Mouse (Mus musculus): Measurements from ENCODE around the gene L3mbtl3. TPM values are rescaled to one million over a fixed set of nuclear protein-coding genes. Genes with fewer than 3 reads are reported as not detected.

Gene L3mbtl3
- total and polyA plus RNA-seq, 3 experiments: 1.8 to 3.5 TPM; not detected in 1

GRCm38 (mm10) chr10:26363605-26364004, 12.2 kb downstream of the L3mbtl3 start:
- TF ChIP-seq MXI1 (IDR thresholded peaks at IDR 0.05; ENCODE audit: low read depth, low read length) (no peak), GATA1 (IDR thresholded peaks at IDR 0.05; ENCODE audit: low read depth, low read length) (no peak), USF2 (IDR thresholded peaks at IDR 0.05; ENCODE audit: borderline replicate concordance in 1 of 2, insufficient read depth in 1 of 2, low read depth in 1 of 2, low read length in 2 of 2) (no peak), MAFK (IDR thresholded peaks at IDR 0.05; ENCODE audit: borderline replicate concordance, low read depth, low read length) (no peak), CHD2 (IDR thresholded peaks at IDR 0.05; ENCODE audit: low read length) (no peak), SIN3A (IDR thresholded peaks at IDR 0.05; ENCODE audit: low read length) (no peak), TBP (IDR thresholded peaks at IDR 0.05; ENCODE audit: low read depth, low read length) (no peak), KAT2A (conservative IDR thresholded peaks at IDR 0.05; ENCODE audit: low read depth, low read length) (no peak), NRF1 (IDR thresholded peaks at IDR 0.05; ENCODE audit: insufficient read depth, low read depth, low read length, poor library complexity, severe bottlenecking) (no peak), JUND (IDR thresholded peaks at IDR 0.05; ENCODE audit: low read depth, low read length) (no peak), POLR2A (IDR thresholded peaks at IDR 0.05; ENCODE audit: control insufficient read depth in 1 of 2, insufficient read depth in 1 of 2, low read depth in 1 of 2, low read length in 2 of 2, poor library complexity in 1 of 2) (no peak), SMC3 (IDR thresholded peaks at IDR 0.05; ENCODE audit: low read depth, low read length) (no peak), POLR2AphosphoS5 (IDR thresholded peaks at IDR 0.05; ENCODE audit: borderline replicate concordance, low read depth, low read length) (no peak), NELFE (IDR thresholded peaks at IDR 0.05; ENCODE audit: low read depth, low read length) (no peak), MYC (IDR thresholded peaks at IDR 0.05; ENCODE audit: low read depth, low read length) (no peak), EP300 (IDR thresholded peaks at IDR 0.05; ENCODE audit: low read depth in 1 of 2, low read length in 2 of 2) (no peak), TAL1 (IDR thresholded peaks at IDR 0.05; ENCODE audit: low read length) (no peak), USF1 (IDR thresholded peaks at IDR 0.05; ENCODE audit: low read depth, low read length) (no peak), RCOR1 (IDR thresholded peaks at IDR 0.05; ENCODE audit: low read depth, low read length) (no peak)
- Histone ChIP-seq H3K79me2 (ENCODE audit: control insufficient read depth, insufficient read depth, low read length, poor library complexity) (no peaks in the 10 kb centered on the region), H3K4me3 (ENCODE audit: control insufficient read depth in 1 of 2, insufficient read depth in 1 of 2, low read depth in 2 of 2, low read length in 2 of 2) (no peak overlapping the region), H3K4me1 (ENCODE audit: control insufficient read depth in 1 of 2, insufficient read depth in 2 of 2, low read length in 2 of 2) (peaks cover 0 to 5% of the 10 kb centered on the region in 2 experiments; a peak in 3 of 4 replicates), H3K9me3 (replicated peaks; ENCODE audit: insufficient read depth, low read length) (no peaks in the 10 kb centered on the region), H3K27ac (ENCODE audit: control insufficient read depth, low read depth, low read length) (no peak overlapping the region), H3K36me3 (ENCODE audit: control insufficient read depth in 1 of 2, insufficient read depth in 2 of 2, low read length in 2 of 2) (peaks cover 0 to 6% of the 10 kb centered on the region in 2 experiments; a peak in 2 of 4 replicates), H3K27me3 (ENCODE audit: control insufficient read depth in 1 of 2, insufficient read depth in 2 of 2, low read length in 2 of 2) (no peaks in the 10 kb centered on the region), H3K9ac (ENCODE audit: control insufficient read depth, low read depth, low read length, poor library complexity, severe bottlenecking) (no peak overlapping the region)
- no peak for DNase-seq (ENCODE audit: low read depth, low spot score)

GRCm38 (mm10) chr10:26358798-26359197, 17.0 kb downstream of the L3mbtl3 start:
- peak; percentile 19 for DNase-seq (ENCODE audit: low read depth, low spot score)
- TF ChIP-seq ZMIZ1 (IDR thresholded peaks at IDR 0.05; ENCODE audit: low read depth, low read length) (no peak), GATA1 (IDR thresholded peaks at IDR 0.05; ENCODE audit: low read depth, low read length) (peak; percentile 21; the same call in 1 of the 2 replicates)
- Histone ChIP-seq H3K9ac (ENCODE audit: control insufficient read depth, low read depth, low read length, poor library complexity, severe bottlenecking) (no peak overlapping the region), H3K4me3 (ENCODE audit: control insufficient read depth in 1 of 2, insufficient read depth in 1 of 2, low read depth in 2 of 2, low read length in 2 of 2) (no peak overlapping the region), H3K27ac (ENCODE audit: control insufficient read depth, low read depth, low read length) (no peak overlapping the region), H3K36me3 (ENCODE audit: control insufficient read depth in 1 of 2, insufficient read depth in 2 of 2, low read length in 2 of 2) (peaks cover 0 to 5% of the 10 kb centered on the region in 2 experiments; a peak in 2 of 4 replicates), H3K4me1 (ENCODE audit: control insufficient read depth in 1 of 2, insufficient read depth in 2 of 2, low read length in 2 of 2) (peaks cover 0 to 8% of the 10 kb centered on the region in 2 experiments; a peak in 2 of 4 replicates), H3K9me3 (replicated peaks; ENCODE audit: insufficient read depth, low read length) (no peaks in the 10 kb centered on the region), H3K79me2 (ENCODE audit: control insufficient read depth, insufficient read depth, low read length, poor library complexity) (no peaks in the 10 kb centered on the region), H3K27me3 (ENCODE audit: control insufficient read depth in 1 of 2, insufficient read depth in 2 of 2, low read length in 2 of 2) (no peaks in the 10 kb centered on the region)

Data from MEL (cell line).